Mouse (Mus musculus) forebrain, embryonic 10.5 days (tissue): ENCODE data around the gene Clec16a. TPM values are rescaled to one million over a fixed set of nuclear protein-coding genes. Genes with fewer than 3 reads are reported as not detected.

Source experiments
- DNase-seq: peaks from one replicate; pipeline ENCODE4 v3.0.0-alpha.2; 2017; ENCODE audit warnings: low spot score; ENCODE audit errors: extremely low spot score
- H3K27ac ChIP-seq: fragments of 300-500 bp; sonication (generic); 2 replicates; pipeline ENCODE4 v1.5.1; 2016; ENCODE audit warnings: mild to moderate bottlenecking
- H3K27me3 ChIP-seq: fragments of 300-500 bp; sonication (generic); 2 replicates; pipeline ENCODE4 v1.6.1; 2016; ENCODE audit warnings: mild to moderate bottlenecking; ENCODE audit not compliant: poor library complexity, severe bottlenecking
- H3K36me3 ChIP-seq: fragments of 300-500 bp; sonication (generic); replicated peaks from 2 replicates; pipeline ENCODE4 v1.6.1; 2016; ENCODE audit warnings: mild to moderate bottlenecking, moderate library complexity
- H3K4me1 ChIP-seq: fragments of 300-500 bp; sonication (generic); 2 replicates; pipeline ENCODE4 v1.6.1; 2016
- H3K4me3 ChIP-seq: fragments of 300-500 bp; sonication (generic); 2 replicates; pipeline ENCODE4 v1.5.1; 2016; ENCODE audit warnings: mild to moderate bottlenecking, moderate library complexity
- H3K9me3 ChIP-seq: fragments of 300-500 bp; sonication (generic); 2 replicates; pipeline ENCODE4 v1.6.1; 2016; ENCODE audit warnings: mild to moderate bottlenecking, moderate library complexity
- WGBS: fragments of 180-500 bp; shearing (Covaris S2); methylation state at CpG from one replicate; pipeline ENCODE4 v1.1.7; 2016; 5-methylcytosine and 5-hydroxymethylcytosine counted together
- polyA plus RNA-seq: library from polyadenylated mRNA; unstranded; fragments of >200 nt; fragmentation: Nextera tagmentation; extraction: Ambion mirVana; gene quantifications from 2 replicates; pipeline ENCODE4 v1.2.1, GENCODE M21; 2016

Gene Clec16a
- polyA plus RNA-seq, 1 experiment from 2014 or later, result 29.7 TPM

GRCm38 (mm10) chr16:10774726-10775125, 229.6 kb downstream of the Clec16a start:
- DNase-seq, result no peak
- Histone ChIP-seq H3K4me3 (no peak overlapping the region), H3K9me3 (no peaks in the 10 kb centered on the region), H3K27ac (no peak overlapping the region), H3K27me3 (no peaks in the 10 kb centered on the region), H3K36me3 (no peaks in the 10 kb centered on the region), H3K4me1 (peaks cover 13% of the 10 kb centered on the region)
- 71% methylated on average over 4 of the region's 4 CpGs for WGBS

GRCm38 (mm10) chr16:10776322-10776721, 231.2 kb downstream of the Clec16a start:
- H3K27me3 ChIP-seq, result no peaks in the 10 kb centered on the region

GRCm38 (mm10) chr16:10777579-10778160, 232.5 kb downstream of the Clec16a start:
- no peak for DNase-seq
- Histone ChIP-seq H3K36me3 (no peaks in the 10 kb centered on the region), H3K4me3 (no peak overlapping the region), H3K27ac (no peak overlapping the region), H3K9me3 (no peaks in the 10 kb centered on the region), H3K27me3 (peaks cover 5% of the 10 kb centered on the region), H3K4me1 (peaks cover 17% of the 10 kb centered on the region)
- WGBS, result 68% methylated on average over 5 of the region's 5 CpGs

More at GRCm38 (mm10) chr16:10776322-10776721, 231.2 kb downstream of the Clec16a start:
- Histone ChIP-seq H3K36me3 (no peaks in the 10 kb centered on the region), H3K27ac (no peak overlapping the region), H3K4me3 (no peak overlapping the region), H3K4me1 (peaks cover 4% of the 10 kb centered on the region; the same call in 1 of the 2 replicates), H3K9me3 (no peaks in the 10 kb centered on the region)
- 75% methylated on average over 7 of the region's 7 CpGs for WGBS
- no peak for DNase-seq

- no peak for DNase-seq
- Histone ChIP-seq H3K4me1 (peaks cover 38% of the 10 kb centered on the region), H3K9me3 (no peaks in the 10 kb centered on the region), H3K27ac (no peak overlapping the region), H3K4me3 (no peak overlapping the region), H3K27me3 (peaks cover 27% of the 10 kb centered on the region), H3K36me3 (no peaks in the 10 kb centered on the region)
- WGBS, result 83% methylated on average over 5 of the region's 5 CpGs
Measured at GRCm38 (mm10) chr16:10780631-10781120, 235.5 kb downstream of the Clec16a start.

- Histone ChIP-seq H3K9me3 (no peaks in the 10 kb centered on the region), H3K27me3 (peaks cover 27% of the 10 kb centered on the region), H3K36me3 (no peaks in the 10 kb centered on the region), H3K4me3 (no peak overlapping the region; the same call in 1 of the 2 replicates), H3K27ac (no peak overlapping the region), H3K4me1 (peaks cover 45% of the 10 kb centered on the region)
- 54% methylated on average over 9 of the region's 9 CpGs for WGBS
- DNase-seq, result no peak
Measured at GRCm38 (mm10) chr16:10781862-10782371, 236.8 kb downstream of the Clec16a start.

GRCm38 (mm10) chr16:10782377-10783151, 237.4 kb downstream of the Clec16a start:
- Histone ChIP-seq H3K4me1 (peaks cover 50% of the 10 kb centered on the region), H3K27ac (peak overlapping the region; percentile 22; the same call in 1 of the 2 replicates), H3K27me3 (peaks cover 27% of the 10 kb centered on the region), H3K36me3 (no peaks in the 10 kb centered on the region), H3K9me3 (no peaks in the 10 kb centered on the region), H3K4me3 (no peak overlapping the region; the same call in 1 of the 2 replicates)
- DNase-seq, result no peak
- 42% methylated on average over 6 of the region's 6 CpGs for WGBS

GRCm38 (mm10) chr16:10783152-10783434, 238.0 kb downstream of the Clec16a start:
- Histone ChIP-seq H3K4me1 (peaks cover 51% of the 10 kb centered on the region), H3K36me3 (no peaks in the 10 kb centered on the region), H3K4me3 (no peak overlapping the region), H3K27ac (no peak overlapping the region), H3K27me3 (peaks cover 27% of the 10 kb centered on the region), H3K9me3 (no peaks in the 10 kb centered on the region)
- no peak for DNase-seq
- WGBS, result 57% methylated on average over 1 of the region's 1 CpGs

- H3K4me1 ChIP-seq, result peaks cover 55% of the 10 kb centered on the region
- peaks cover 27% of the 10 kb centered on the region for H3K27me3 ChIP-seq
- no peaks in the 10 kb centered on the region for H3K36me3 ChIP-seq
- no peak for DNase-seq
- WGBS, result 63% methylated on average over 8 of the region's 8 CpGs
- H3K4me3 ChIP-seq, result peak overlapping the region; percentile 80; the same call in 1 of the 2 replicates
- H3K9me3 ChIP-seq, result no peaks in the 10 kb centered on the region
- no peak overlapping the region for H3K27ac ChIP-seq
Measured at GRCm38 (mm10) chr16:10783451-10783850, 238.3 kb downstream of the Clec16a start.

- Histone ChIP-seq H3K4me1 (peaks cover 62% of the 10 kb centered on the region), H3K27ac (peak overlapping the region; percentile 93)
Measured at GRCm38 (mm10) chr16:10783883-10784792, 239.0 kb downstream of the Clec16a start.

GRCm38 (mm10) chr16:10784793-10785370, 239.7 kb downstream of the Clec16a start:
- Histone ChIP-seq H3K4me3 (peak overlapping the region; percentile 80), H3K27ac (peak overlapping the region; percentile 93), H3K36me3 (no peaks in the 10 kb centered on the region), H3K9me3 (no peaks in the 10 kb centered on the region), H3K27me3 (peaks cover 30% of the 10 kb centered on the region), H3K4me1 (peaks cover 69% of the 10 kb centered on the region)
- under 1% methylated on average over 52 of the region's 55 CpGs for WGBS
- peak; percentile 91 for DNase-seq

More at GRCm38 (mm10) chr16:10783883-10784792, 239.0 kb downstream of the Clec16a start:
- DNase-seq, result peak; percentile 24
- Histone ChIP-seq H3K9me3 (no peaks in the 10 kb centered on the region), H3K27me3 (peaks cover 27% of the 10 kb centered on the region), H3K36me3 (no peaks in the 10 kb centered on the region), H3K4me3 (peak overlapping the region; percentile 80)
- 4% methylated on average over 81 of the region's 81 CpGs for WGBS

- Histone ChIP-seq H3K4me3 (peak within 1 kb of the TSS; percentile 80), H3K27me3 (peaks cover 30% of the 10 kb centered on the region), H3K4me1 (peaks cover 69% of the 10 kb centered on the region), H3K36me3 (no peaks in the 10 kb centered on the region), H3K9me3 (no peaks in the 10 kb centered on the region), H3K27ac (peak within 1 kb of the TSS; percentile 93)
- DNase-seq, result peak; percentile 90
- under 1% methylated on average over 57 of the region's 59 CpGs for WGBS
Measured at GRCm38 (mm10) chr16:10785371-10786231, 240.5 kb downstream of the Clec16a start, which contains the start of gene Socs1. Gene Socs1, minus strand, starts transcription at chr16:10785536.
